1 mouse cellular context compared by ENCODE assay signal in genomic region chr4:149425801-149426292, GRCm38 (mm10).
A peak's percentile ranks its signal among the peaks of the same experiment; 100 is the strongest.
TF ChIP-seq lines count a peak whose summit lies in the region.

No protein-coding gene starts in this region.

TF ChIP-seq in CH12.LX, 34 proteins besides CTCF, POLR2A, EP300 and RAD21:
- peak; percentile 25; the same call in 1 of the 2 replicates for TF ChIP-seq MXI1 (IDR thresholded peaks at IDR 0.05; ENCODE audit: low read depth, low read length)
- TF ChIP-seq ELF1 (IDR thresholded peaks at IDR 0.05; ENCODE audit: low read depth, low read length), result no peak
- TF ChIP-seq BHLHE40 (IDR thresholded peaks at IDR 0.05; ENCODE audit: low read depth, low read length), result no peak
- no peak for TF ChIP-seq ETS1 (conservative IDR thresholded peaks at IDR 0.05; ENCODE audit: low read depth, low read length)
- 0 out of 2 replicates have a peak, but pooled peaks have one; percentile 1 for TF ChIP-seq CHD1 (IDR thresholded peaks at IDR 0.05; ENCODE audit: low read depth, low read length)
- TF ChIP-seq MAFK (IDR thresholded peaks at IDR 0.05; ENCODE audit: insufficient replicate concordance, low read length), result no peak
- 0 out of 2 replicates have a peak, but pooled peaks have one; percentile 33 for TF ChIP-seq MYC (IDR thresholded peaks at IDR 0.05; ENCODE audit: low read depth, low read length)
- TF ChIP-seq KAT2A (IDR thresholded peaks at IDR 0.05; ENCODE audit: insufficient replicate concordance, low read length), result no peak
